Mouse (Mus musculus): ENCODE measurements around the gene Ldb2.

The Ldb2 gene

DNA sequence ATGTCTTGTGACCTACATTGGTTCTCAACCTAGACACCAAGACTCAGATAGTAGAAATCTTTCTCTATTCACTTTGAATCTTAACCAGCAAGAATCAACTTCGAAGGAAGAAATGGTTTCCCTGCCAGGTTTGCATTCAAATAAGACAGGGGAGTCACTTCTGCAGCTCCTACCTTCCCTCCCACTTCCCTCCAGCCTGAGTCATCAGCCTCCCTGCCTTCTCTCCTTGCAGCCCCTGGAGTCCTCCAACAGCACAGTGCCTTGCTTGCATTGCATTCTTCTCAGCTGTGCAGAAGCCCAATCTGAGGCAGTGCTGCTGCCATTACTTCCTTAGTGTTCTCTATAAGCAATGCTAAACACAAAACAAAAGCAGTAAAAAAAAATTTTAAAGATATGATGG, 79.6 kb downstream of the Ldb2 start:
- in situ Hi-C loops (cut with MboI, MseI): no loop called here

DNA sequence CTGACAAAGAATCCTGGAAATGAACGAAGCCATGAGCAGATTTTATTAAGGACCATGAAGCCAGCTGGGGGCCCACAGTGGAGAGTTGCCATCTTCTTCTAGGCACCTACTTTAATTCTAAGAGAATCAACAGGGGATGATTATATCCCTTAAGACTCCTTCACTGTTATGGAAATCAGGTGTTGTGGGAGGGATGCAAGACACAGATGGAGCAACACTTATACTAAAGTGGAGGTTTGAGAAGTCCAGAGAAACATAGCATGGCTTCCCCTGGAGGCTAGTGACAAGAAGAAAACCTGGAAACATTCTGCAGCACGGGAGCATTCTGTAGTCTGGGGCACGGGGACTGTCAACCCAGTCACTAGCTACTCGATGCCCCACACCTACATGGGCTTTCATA, 85.0 kb downstream of the Ldb2 start:
- in situ Hi-C loops (cut with MboI, MseI): no loop called here

DNA sequence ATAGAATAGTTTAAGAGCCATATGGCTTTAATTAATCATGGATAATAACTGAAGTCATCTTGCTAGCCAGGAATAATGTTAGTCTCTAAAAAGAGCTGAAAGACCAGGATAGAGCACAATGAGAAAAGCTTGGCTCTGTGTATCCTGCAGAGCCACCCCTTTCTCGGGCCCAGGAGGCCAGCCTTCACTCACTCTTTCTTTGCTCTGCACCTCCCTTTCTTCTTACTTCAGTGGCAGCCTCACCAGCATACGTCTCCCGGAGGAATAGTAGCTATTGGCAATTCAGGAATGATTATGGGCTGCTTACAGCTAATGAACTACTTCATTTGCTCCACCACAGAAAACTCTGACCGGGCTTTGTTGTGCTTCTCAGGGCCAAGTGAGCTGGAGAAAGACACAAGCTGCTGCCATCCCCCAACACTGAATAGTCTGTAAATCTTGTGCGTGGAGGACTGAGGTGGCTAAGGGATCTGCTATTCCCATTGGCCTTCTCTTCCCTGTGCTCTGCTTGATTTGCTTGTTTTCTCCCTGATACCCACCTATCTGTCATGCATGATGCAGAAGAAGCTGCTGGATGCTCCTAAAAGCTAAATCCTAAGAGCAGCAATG, 86.2 kb downstream of the Ldb2 start:
- in situ Hi-C loops (cut with MboI, MseI): no loop called here

DNA sequence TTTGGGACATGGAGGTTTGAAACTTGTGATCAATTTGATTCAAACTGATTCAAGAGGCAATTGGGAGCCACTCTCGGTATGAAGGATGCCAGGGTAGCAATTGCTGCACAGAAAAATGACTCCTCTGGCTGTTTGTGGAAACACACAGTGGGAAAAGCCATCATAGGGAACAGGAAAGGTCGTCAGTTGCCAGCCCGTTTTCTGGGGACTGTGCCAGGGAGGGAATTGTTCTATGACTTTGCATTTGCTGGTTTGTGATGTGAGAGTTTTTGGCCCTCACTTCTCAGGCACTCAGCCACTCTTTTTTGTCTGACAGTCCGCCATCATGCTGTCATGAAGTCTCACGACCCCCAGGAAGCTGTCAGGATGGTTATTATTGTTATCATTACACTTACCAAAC, 88.3 kb downstream of the Ldb2 start:
- in situ Hi-C loops (cut with MboI, MseI): no loop called here

DNA sequence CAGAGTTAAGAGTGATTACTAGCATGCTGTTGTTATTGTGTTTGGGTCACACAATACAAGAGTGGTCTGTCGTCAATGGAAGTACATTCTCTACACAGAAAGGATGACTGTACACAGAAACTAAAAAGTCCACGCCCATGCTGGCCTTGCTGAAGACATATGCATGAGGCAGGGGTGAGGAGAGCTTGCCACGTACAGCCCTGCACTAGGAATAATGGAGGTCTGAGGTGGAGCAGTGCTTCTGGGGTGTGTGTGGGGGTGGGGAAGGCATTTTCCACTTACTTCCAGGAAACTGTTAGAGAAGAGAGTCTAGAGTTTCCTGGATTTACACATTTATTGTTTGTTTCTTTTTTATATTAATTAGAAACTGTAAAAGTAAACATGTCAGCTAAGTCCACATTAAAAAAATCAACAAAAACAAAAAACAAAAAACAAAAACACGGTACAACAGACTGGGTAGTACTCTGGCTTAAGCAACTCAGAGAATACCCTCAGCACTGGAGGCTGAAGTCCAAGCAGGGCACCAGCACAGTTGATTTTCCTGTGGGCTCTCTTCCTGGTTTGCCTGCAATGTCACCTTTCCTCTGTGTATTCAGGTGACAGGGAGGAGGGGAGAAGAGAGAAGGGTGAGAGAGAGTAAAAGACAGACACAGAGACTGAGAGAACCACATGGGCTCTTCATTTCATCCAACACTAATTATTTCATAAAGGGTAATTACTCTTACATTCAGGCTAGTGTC, 89.2 kb downstream of the Ldb2 start:
- in situ Hi-C loops (cut with MboI, MseI): no loop called here

DNA sequence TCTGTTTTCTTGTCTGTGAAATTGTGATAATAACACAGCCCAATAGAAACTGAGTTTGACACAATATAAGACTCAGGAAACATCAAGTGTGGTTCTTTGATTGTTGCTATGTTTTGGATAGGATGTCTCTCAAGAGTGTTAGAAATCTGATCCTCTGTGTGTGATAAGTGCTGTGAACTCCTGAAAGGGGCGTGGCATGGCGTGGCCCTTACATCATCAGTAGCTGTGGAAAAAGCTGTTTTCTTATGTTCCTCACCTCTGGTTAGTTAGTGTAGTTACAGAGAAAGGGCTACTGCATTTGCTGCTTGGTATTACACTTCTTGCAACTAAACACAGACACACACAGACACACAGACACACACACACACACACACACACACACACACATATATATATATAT, 90.2 kb downstream of the Ldb2 start:
- in situ Hi-C loops (cut with MboI, MseI): no loop called here

DNA sequence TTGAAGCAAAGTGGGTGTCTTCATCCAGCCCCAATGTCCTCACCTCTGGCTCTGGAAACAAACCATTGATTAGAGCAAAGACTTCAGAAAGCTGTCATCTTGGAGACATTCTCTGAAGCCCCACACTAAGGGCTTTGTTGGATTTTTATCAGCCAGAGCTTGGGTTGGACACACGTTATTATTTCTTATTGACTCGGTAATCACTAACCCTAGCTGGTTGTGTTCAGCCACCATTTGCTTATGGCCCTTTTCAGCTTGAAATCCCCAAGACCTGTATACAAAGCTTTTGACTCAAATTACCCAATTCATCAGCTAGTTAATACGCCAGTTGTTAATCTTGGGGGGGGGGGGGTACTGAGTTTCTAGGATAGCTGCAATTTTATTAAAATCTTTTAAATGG, 91.5 kb downstream of the Ldb2 start:
- in situ Hi-C loops (cut with MboI, MseI): no loop called here

DNA sequence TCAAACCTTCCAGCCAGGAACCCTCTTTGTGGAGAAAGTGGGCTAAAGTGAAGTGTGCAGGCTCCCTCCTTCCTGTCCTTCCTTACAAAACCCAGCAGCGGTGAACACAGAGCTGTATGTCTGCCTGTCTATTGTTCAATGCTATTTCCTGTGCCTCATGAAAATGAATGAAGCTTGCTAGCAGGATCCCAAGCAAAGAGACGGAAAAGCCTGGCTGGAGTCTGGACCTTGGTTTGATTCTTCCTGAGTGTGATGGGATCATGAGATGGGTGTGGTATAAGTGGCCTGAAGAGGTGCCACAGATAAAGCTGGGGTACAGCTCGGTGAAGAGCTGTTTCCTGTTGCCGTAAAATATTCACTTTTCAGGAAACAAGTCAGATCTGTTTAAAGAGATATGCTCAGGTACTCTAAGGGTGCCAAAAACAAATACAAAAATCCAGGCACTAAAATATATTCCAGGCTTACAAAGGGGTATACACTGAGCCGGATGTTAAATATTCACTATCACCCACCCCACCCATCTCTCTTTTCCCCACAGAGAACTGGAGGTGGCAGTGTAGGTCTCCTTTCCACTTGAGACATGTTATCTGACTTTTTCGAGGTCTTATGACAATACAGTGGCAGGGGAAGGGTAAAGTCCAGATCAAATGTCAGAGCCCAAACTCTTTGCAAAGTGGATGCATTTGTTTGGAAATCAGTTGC, 92.3 kb downstream of the Ldb2 start:
- in situ Hi-C loops (cut with MboI, MseI): no loop called here

DNA sequence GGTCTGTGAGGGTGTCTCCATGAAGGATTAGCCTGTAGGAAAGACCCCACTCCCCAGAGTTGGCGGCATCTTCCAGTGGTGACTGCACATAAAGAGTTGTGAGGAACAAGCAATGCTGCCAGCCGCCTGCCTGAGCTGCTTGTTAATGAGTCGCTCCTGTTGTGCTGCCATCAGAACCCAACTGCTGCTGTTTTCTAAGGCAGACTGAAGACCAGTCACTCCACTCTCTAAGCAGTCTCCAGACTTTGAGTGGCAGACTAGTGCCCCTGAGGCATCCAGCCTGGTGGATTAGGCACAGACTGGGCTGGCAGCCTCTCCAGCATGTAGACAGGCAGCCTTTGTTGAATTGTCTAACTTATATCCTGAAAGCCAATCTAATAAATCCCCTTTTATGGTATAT, 101.5 kb downstream of the Ldb2 start:
- in situ Hi-C loops (cut with MboI, MseI): no loop called here

DNA sequence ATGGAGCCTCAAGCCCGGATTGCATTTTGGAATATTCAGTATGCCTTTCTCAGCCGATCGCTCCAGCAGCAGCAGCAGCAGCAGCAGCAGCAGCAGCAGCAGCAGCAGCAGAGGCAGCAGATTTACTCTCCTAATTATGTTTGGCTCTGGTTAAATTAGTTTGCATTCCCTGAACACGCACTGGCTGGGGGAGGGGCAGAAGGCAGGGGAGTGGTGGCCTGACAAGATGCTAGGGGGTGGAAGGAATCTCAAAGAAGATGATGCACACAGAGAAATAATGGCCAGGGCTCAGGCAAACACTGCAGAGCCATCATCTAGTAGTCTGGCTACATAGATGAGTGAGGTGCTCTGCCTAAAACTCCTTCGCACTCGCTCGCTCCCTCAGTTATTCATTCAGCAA, 102.9 kb downstream of the Ldb2 start:
- in situ Hi-C loops (cut with MboI, MseI): no loop called here

DNA sequence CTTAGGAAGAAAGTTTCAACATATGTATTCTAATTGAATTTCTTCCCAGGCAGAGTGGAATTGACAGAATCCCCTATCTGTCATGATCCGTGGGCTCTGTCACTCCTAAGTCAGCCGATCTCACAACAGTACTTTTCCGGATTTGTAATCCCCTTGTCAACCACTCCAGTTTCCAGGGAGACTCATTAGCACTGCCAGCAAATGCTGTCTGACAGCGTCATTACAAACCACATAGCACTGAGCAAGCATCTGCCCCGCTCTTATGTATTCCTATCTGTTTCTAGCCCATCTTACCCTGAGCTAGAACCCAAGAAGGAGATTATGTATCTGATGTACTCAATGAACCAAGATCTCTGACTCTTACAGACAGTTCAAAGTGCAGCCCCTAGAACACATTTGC, 105.8 kb downstream of the Ldb2 start:
- in situ Hi-C loops (cut with MboI, MseI): no loop called here

DNA sequence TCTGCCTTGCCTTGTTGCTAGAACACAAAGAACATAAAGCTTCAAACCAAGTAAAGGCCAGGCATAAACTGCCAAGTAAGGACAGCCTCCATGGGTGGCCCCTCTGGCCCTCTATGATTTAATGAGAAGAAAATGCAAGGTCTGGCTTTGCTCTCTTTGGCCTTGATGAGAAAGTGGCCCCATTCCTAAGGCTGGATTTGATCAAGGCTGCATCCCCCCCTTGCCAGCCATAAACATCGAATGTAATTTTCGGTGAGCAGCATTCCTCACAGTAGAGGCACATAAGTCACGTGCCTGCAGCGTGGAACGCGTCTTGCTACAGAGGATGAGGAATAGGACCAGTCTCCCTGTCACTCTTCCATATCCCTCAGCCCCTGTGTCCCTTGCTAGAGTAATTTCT, 113.1 kb downstream of the Ldb2 start:
- in situ Hi-C loops (cut with MboI, MseI): no loop called here

DNA sequence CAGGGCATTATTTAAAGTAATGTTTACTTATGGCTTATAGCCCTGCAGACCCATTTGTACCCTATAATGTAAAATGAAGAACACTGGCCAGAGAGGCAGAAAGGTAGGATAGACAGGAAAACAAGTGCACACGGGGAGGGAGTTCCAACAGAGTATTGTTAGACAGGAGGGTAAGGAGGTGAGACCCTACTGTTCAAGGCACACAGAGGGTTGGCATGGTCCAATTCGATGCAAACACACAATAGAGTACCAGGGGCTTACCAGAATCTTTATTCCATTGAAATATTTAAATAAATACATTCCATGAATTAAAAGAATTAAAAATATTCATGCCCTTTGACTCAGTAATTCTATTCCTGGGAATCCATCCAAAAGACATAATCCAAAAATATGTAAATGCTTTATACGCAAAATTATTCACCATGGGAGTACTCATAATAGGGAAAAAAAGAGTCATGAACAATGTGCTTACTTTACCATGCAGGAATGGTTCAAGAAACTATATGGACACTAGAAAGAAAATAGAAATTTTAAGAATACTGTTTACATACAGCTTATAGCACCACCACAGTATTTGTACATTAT, 118.3 kb downstream of the Ldb2 start:
- in situ Hi-C loops (cut with MboI, MseI): no loop called here

DNA sequence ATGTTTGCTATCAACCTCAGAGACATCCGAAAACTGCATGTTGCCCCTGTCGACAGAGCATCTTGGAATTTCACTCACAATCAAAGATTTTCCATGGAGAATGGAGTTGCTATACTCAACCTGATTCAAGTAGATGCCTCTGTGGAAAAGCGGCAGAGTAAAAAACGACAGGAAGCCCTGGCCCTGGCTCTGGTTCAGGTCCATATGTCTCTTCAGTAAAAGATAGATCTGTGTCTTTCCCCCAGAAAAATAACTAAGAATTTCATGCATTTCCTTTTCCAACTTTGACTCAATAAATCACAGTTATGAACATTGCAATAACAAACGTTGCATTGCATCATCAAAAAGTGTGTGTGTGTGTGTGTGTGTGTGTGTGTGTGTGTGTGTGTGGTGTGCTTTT, 121.7 kb downstream of the Ldb2 start:
- in situ Hi-C loops (cut with MboI, MseI): no loop called here

DNA sequence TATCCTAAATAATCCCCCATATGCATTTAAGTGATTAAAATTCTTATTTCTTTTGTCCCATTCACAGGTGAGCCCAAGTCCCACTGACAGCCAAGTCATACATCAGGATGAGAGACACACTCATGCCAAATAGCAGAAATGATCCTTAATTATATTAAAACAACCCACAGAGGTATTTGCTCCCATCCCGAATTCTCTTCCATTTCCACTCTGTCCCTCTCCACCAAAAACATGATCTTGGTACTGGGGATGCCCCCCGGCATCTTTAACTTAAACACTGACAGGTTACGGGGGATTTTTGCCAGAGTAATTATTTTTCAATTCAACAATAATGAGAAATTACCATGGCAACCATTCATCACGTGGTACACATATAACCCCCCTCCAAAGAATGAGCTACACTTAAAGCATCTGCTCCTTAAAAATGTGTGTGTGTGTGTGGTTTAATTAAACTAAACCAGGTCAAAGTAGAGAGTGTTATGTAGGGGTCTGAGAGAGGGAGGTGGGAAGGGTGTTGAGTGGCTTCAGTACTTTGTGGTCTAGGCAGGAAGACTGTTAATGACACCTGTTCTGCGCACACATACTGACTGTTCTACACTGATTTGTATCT, 123.2 kb downstream of the Ldb2 start:
- in situ Hi-C loops (cut with MboI, MseI): no loop called here

DNA sequence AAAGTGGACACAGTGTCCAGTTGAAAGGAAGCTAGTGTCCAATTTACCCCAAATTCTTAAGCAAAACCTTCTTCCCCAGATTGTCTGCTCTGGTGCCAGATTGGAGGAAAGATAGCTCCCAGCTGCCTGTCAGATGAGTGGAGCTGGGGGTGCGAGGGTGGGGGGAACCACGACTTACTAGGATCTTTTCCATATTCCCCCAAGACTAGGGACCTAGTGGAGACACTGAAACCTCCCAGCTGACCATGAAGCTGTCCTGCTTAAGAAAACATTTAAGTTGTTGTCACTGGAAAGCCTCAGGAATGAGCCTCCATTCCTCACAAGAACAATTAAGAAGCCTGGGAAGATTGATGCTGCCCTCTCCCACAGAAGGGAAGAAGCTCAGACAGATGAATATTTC, 129.1 kb downstream of the Ldb2 start:
- in situ Hi-C loops (cut with MboI, MseI): no loop called here

DNA sequence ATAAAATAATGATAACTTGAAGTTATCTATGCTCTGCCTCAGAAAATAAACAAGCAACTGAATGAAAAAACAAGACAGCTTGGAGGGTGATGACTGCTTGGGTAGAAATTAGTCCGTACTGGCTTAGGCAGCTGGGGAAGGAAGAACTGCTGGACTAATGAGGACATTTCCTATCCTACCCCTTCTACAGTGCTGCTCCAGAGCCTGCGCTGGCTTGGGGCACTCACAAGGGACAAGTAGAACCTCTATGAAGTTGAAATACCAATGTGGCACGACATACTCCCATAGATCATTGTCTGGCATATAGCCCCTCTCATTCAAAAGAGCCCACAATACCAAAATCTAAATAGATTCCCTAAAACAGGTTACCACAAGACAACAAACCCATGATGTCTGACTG, 131.6 kb downstream of the Ldb2 start:
- in situ Hi-C loops (cut with MboI, MseI): no loop called here

DNA sequence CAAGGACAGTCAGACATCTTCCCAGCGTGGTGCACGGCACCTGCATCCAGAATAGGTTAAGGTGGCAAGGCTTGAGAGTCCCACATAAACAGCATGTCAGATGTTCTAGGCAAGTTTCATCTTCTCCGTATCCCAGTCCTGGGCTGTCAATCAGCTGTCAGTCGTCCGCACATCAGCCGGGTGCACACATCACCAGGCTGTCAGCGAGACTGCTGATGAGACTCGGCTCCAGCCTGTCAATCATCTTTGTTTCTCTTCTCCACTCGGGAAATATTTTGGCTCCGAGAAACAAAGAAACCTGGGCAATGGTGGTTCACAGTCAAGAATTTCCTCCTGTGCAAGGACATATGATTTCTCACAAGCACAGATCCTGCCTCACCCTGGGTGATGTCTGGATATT, 132.1 kb downstream of the Ldb2 start:
- in situ Hi-C loops (cut with MboI, MseI): no loop called here

DNA sequence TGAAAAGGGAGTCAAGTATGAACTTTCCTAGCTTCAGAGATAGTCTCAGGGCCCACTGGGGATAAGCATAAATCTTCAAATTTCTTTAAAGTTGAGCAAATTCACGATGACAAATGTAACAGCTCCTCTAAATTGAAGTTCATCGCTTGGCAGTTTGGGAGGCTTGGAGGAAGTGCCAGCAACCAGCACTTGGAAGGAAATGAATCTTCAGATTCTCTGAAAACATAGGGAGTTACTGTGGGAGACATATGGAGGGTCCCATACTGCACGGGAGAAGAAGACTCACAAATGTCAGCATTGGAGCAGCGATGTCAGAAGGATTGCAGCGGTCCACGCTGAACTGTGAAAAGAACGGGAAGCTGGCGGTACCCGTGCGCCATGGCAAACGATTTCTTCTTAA, 139.8 kb downstream of the Ldb2 start:
- in situ Hi-C loops (cut with MboI, MseI): no loop called here

DNA sequence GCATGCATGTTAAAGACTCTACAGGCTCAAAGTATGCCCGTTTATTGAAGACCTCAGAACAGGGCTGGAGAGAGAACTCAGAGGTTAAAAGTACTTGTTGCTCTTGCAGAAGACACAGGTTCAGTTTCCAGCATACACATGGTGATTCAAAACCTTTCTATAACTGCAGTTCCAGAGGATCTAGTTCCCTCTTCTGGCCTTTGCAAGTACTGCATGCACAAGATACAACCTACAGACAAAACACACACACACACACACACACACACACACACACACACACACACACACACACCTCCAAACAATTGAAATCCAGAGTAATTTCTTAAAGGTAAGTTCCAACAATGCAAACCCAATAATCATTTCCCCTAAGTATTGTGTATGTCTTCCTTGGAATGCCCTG, 142.8 kb downstream of the Ldb2 start:
- in situ Hi-C loops (cut with MboI, MseI): no loop called here

DNA sequence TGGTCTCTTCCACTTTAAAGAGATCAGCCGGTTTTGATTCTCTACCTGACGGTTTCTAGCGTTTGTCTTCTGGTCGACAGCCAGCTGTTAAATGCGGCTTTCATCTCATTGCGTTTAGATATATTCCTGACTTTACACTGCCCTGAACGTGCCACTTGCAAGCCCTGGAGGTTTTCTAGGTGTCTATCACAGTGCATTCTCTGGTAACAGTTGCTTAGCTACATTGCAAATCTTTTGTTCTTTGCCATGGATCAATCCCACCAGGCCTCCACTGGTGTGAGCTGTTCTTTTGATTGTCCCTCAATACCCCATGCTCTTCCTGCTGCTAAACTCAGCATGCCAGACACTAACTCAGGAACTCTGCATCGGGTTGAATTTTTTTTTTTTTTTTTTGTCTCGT, 145.1 kb downstream of the Ldb2 start:
- in situ Hi-C loops (cut with MboI, MseI): no loop called here

DNA sequence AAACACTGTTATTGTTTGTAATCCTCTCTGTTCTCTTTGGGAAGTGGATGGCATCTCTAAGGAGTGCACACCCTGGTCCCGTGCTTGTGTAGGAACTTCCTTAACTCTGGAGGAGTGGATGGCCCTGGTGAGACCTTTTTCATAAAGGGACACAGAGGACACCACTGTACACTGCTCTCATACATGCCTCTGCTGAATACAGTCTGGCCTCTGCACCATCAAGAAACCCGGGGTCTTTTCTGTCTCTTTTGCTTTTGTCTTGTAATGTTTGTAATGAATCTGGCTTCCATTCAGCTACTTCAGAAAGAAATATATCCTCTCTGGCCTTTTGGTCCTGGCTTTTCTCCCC, 152.7 kb downstream of the Ldb2 start:
- in situ Hi-C loops (cut with MboI, MseI): no loop called here

All from regulatory T cell (primary cell).